Mouse (Mus musculus): ENCODE data around the gene Ptcd1. TPM values are rescaled to one million over a fixed set of nuclear protein-coding genes. Genes with fewer than 3 reads are reported as not detected.
"Not testable (repeated sequence)": the region's sequence is repeated elsewhere in the genome, so short reads cannot be mapped to it uniquely, and the experiment has no call there.

The Ptcd1 gene
- polyA plus RNA-seq, 1 experiment, result 18.5 TPM

DNA sequence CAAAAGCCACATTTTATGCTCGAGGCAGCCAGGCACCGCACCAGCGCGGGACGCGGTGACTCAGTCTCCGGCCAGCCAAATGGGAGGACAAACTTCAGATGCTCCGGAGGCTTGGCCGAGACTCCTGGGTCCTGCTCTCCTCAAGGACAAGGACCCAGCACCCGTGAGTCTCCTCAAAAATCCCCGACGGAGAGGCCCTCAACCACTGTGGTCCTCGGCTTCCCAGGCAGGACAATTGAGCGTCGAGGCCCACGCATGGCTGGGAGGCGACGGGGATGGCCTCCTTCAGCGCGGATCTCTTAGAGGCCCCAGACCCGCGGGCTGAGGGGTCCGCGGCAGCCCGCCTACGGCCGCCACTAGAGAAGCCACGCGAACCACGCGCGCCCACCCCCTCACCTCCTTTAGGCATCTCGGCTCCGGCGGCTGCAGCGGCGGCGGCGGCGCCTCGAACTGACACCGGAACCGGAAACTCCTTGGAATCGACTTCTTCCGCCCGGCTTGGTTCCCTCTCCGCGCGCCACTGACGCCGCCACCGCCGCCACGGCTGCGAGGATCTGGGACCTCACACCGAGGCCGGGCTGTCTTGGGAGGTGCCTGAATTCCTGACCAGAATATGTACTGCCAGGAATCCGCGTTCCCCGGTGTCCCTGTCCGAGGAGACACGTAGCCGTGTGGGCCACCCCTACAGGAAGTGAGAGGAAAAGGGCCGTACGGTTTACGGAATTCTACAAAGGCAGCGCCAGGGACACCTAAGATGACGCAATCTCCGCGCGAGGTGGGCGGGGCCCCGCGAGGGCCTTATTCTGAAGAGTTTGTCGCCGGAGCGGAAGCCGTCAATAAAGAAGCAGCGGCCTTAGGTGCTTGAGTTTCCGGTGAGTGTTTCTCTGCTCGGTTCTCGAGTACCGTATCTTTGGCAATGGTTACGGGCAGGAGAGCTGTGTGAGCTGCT, 27.1 kb downstream of the Ptcd1 start, which contains the start of the genes Pdap1 and Bud31:
TSS of gene Pdap1 (minus strand) at position 668 of the 949 bp plus-strand sequence.
TSS of gene Bud31 (plus strand) at position 792 of the 949 bp plus-strand sequence.
- peaks cover 5% of the 10 kb centered on the region; the same call in 1 of the 2 replicates for H3K4me1 ChIP-seq (ENCODE audit: control insufficient read depth, insufficient read depth, low read length)
- TF ChIP-seq CTCF (IDR thresholded peaks at IDR 0.05; ENCODE audit: extremely low read depth, insufficient read depth, low read length) (no peak), POLR2A (IDR thresholded peaks at IDR 0.05; ENCODE audit: extremely low read depth, insufficient read depth, low read length) (peak; percentile 91)
- H3K4me3 ChIP-seq (ENCODE audit: insufficient read depth, low read length), result peak within 1 kb of the TSS; percentile 52
- H3K27ac ChIP-seq (ENCODE audit: insufficient read depth, low read length), result peak within 1 kb of the TSS; percentile 98

DNA sequence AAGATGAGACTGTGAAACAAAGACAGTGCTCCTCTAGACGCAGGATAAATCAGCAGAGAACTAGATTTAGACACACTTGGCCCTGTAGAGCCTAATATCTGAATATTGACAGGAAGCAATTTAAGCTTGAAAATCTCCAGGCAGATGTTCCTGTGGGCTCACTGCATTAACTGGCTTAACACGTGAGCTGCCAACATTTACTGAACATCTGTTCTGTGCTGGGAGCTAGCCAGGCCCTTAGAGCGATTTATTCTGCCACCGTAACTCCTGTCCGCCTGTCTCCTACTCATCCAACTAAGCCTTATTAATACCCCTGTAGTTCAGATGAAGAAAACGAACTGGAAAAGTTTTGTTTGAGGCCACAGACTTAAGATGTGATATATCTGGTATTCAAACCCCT, 28.1 kb downstream of the Ptcd1 start:
- H3K27ac ChIP-seq (ENCODE audit: insufficient read depth, low read length), result no peak overlapping the region
- peaks cover 5% of the 10 kb centered on the region; the same call in 1 of the 2 replicates for H3K4me1 ChIP-seq (ENCODE audit: control insufficient read depth, insufficient read depth, low read length)
- TF ChIP-seq CTCF (IDR thresholded peaks at IDR 0.05; ENCODE audit: extremely low read depth, insufficient read depth, low read length), result no peak
- TF ChIP-seq POLR2A (IDR thresholded peaks at IDR 0.05; ENCODE audit: extremely low read depth, insufficient read depth, low read length), result no peak
- H3K4me3 ChIP-seq (ENCODE audit: insufficient read depth, low read length), result peak overlapping the region; percentile 52

GRCm38 (mm10) chr5:145133275-145133674, 33.6 kb downstream of the Ptcd1 start:
- not testable (repeated sequence) for H3K27ac ChIP-seq (ENCODE audit: insufficient read depth, low read length); H3K4me3 ChIP-seq (ENCODE audit: insufficient read depth, low read length); H3K4me1 ChIP-seq (ENCODE audit: control insufficient read depth, insufficient read depth, low read length)

- TF ChIP-seq CTCF (IDR thresholded peaks at IDR 0.05; ENCODE audit: extremely low read depth, insufficient read depth, low read length), result no peak
- TF ChIP-seq POLR2A (IDR thresholded peaks at IDR 0.05; ENCODE audit: extremely low read depth, insufficient read depth, low read length), result no peak
- peak overlapping the region; percentile 13 for H3K27ac ChIP-seq (ENCODE audit: insufficient read depth, low read length)
- H3K4me3 ChIP-seq (ENCODE audit: insufficient read depth, low read length), result no peak overlapping the region
- peaks cover 6% of the 10 kb centered on the region for H3K4me1 ChIP-seq (ENCODE audit: control insufficient read depth, insufficient read depth, low read length)
Measured at GRCm38 (mm10) chr5:145130995-145131394, 35.9 kb downstream of the Ptcd1 start.

DNA sequence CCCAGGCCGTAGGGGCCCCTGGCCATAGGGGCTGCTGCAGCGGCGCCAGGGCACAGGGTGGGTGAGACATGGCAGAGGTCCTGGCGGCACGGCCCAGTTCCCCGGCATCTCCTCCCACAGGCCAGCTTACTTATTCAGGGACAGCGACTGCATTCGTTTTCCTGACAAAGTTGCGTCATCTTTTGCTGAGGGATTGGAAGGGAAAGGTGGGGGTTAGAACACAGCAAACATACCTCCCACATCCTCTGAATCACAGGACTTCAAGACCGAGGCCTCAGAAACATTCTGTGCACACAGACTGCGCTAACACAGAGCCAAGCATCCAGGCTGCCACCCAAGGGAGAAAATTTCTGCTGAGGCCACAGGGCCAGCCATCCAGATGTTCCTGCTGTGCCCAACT, 36.7 kb downstream of the Ptcd1 start:
- TF ChIP-seq CTCF (IDR thresholded peaks at IDR 0.05; ENCODE audit: extremely low read depth, insufficient read depth, low read length) (no peak), POLR2A (IDR thresholded peaks at IDR 0.05; ENCODE audit: extremely low read depth, insufficient read depth, low read length) (peak; percentile 73)
- H3K4me1 ChIP-seq (ENCODE audit: control insufficient read depth, insufficient read depth, low read length), result peaks cover 6% of the 10 kb centered on the region
- no peak overlapping the region for H3K4me3 ChIP-seq (ENCODE audit: insufficient read depth, low read length)
- 0 out of 2 replicates have a peak overlapping the region, but pooled peaks have one; percentile 13 for H3K27ac ChIP-seq (ENCODE audit: insufficient read depth, low read length)

GRCm38 (mm10) chr5:145129773-145130172, 37.1 kb downstream of the Ptcd1 start:
- H3K4me1 ChIP-seq (ENCODE audit: control insufficient read depth, insufficient read depth, low read length); H3K4me3 ChIP-seq (ENCODE audit: insufficient read depth, low read length); H3K27ac ChIP-seq (ENCODE audit: insufficient read depth, low read length): not testable (repeated sequence)

GRCm38 (mm10) chr5:145129124-145129523, 37.8 kb downstream of the Ptcd1 start:
- Histone ChIP-seq H3K4me1 (ENCODE audit: control insufficient read depth, insufficient read depth, low read length) (peaks cover 6% of the 10 kb centered on the region), H3K4me3 (ENCODE audit: insufficient read depth, low read length) (no peak overlapping the region), H3K27ac (ENCODE audit: insufficient read depth, low read length) (peak overlapping the region; percentile 52)
- no peak for TF ChIP-seq CTCF (IDR thresholded peaks at IDR 0.05; ENCODE audit: extremely low read depth, insufficient read depth, low read length)
- TF ChIP-seq POLR2A (IDR thresholded peaks at IDR 0.05; ENCODE audit: extremely low read depth, insufficient read depth, low read length), result no peak

DNA sequence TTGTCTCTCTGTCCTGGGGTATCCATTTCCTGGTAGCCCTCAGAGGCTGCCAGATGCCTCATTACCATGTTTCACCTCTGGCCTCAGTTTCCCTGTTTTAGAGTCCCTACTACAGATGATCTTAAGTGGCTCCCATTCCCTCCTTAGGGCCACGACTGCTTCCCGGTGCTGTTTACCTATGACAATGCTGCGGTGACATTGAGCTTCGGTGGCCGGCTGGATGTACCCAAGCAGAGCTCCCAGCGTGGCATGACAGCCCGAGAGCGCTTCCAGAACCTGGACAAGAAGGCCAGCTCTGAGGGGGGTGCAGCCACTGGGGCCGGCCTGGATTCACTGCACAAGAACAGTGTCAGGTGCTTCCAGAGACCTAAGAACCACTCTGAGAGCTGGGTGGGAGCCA, 40.3 kb downstream of the Ptcd1 start:
- H3K4me3 ChIP-seq (ENCODE audit: insufficient read depth, low read length), result no peak overlapping the region
- no peak overlapping the region for H3K27ac ChIP-seq (ENCODE audit: insufficient read depth, low read length)
- H3K4me1 ChIP-seq (ENCODE audit: control insufficient read depth, insufficient read depth, low read length), result peaks cover 6% of the 10 kb centered on the region
- no peak for TF ChIP-seq POLR2A (IDR thresholded peaks at IDR 0.05; ENCODE audit: extremely low read depth, insufficient read depth, low read length)
- no peak for TF ChIP-seq CTCF (IDR thresholded peaks at IDR 0.05; ENCODE audit: extremely low read depth, insufficient read depth, low read length)

DNA sequence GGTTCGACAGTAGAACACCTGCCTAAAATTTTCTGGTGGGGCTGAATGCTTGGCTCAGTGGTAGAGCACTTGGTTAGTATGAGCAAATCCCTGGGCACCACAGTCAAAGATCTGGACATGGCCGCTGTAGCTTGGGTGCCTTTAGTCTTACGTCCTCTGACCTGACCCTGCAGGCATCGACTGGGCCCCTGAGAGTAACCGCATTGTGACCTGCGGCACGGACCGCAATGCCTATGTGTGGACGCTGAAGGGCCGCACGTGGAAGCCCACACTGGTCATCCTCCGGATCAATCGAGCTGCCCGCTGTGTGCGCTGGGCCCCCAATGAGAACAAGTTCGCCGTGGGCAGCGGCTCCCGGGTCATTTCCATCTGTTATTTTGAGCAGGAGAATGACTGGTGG, 43.5 kb downstream of the Ptcd1 start:
- Histone ChIP-seq H3K4me1 (ENCODE audit: control insufficient read depth, insufficient read depth, low read length) (no peaks in the 10 kb centered on the region), H3K4me3 (ENCODE audit: insufficient read depth, low read length) (no peak overlapping the region), H3K27ac (ENCODE audit: insufficient read depth, low read length) (no peak overlapping the region)
- TF ChIP-seq POLR2A (IDR thresholded peaks at IDR 0.05; ENCODE audit: extremely low read depth, insufficient read depth, low read length) (no peak), CTCF (IDR thresholded peaks at IDR 0.05; ENCODE audit: extremely low read depth, insufficient read depth, low read length) (no peak)

GRCm38 (mm10) chr5:145120921-145121320, 46.0 kb downstream of the Ptcd1 start:
- Histone ChIP-seq H3K4me3 (ENCODE audit: insufficient read depth, low read length) (no peak overlapping the region), H3K4me1 (ENCODE audit: control insufficient read depth, insufficient read depth, low read length) (no peaks in the 10 kb centered on the region), H3K27ac (ENCODE audit: insufficient read depth, low read length) (no peak overlapping the region)
- TF ChIP-seq POLR2A (IDR thresholded peaks at IDR 0.05; ENCODE audit: extremely low read depth, insufficient read depth, low read length), result no peak
- TF ChIP-seq CTCF (IDR thresholded peaks at IDR 0.05; ENCODE audit: extremely low read depth, insufficient read depth, low read length), result no peak

All from cortical plate, adult 2 months (tissue).